Mouse (Mus musculus) testis, postnatal 14 days (tissue): Measurements from ENCODE around the gene Ndufs2.

Experiments
- DNase-seq: peaks from one replicate; pipeline ENCODE4 v3.0.0; 2021; ENCODE audit warnings: low spot score

Gene Ndufs2

DNA sequence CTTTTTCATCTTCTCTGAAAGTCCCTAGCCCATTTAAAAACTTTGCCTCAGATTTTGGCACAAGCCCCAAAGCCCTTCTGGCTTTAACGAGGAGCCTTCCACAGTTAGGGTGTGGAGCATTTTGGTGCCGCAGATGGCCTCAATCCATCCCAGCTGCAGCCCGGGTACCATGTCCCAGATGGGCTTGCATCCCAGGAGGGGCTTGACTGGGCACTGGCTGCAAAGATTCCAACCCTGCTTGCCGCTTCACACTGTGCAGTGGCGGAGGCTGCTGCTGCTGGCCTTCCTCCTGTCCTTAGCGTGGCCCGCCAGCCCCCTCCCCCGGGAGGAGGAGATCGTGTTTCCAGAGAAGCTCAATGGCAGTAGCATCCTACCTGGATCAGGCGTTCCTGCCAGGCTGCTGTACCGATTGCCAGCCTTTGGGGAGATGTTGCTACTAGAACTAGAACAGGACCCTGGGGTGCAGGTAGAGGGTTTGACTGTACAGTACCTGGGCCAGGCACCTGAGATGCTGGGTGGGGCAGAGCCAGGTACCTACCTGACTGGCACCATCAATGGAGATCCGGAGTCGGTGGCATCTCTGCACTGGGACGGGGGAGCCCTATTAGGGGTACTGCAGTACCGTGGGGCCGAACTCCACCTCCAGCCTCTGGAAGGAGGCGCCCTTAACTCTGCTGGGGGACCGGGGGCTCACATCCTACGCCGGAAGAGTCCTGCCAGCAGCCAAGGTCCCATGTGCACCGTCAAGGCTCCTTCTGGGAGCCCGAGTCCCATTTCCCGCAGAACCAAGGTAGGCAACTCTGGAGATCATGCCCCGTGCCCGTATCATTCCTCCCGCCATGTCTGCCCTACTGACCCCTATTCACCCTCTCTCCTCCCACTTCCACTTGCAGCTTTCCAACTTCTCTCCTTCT is at the start of gene Ndufs2:
Gene Ndufs2, minus strand, starts transcription at position 709 of the 914 bp plus-strand sequence.
- no peak for DNase-seq

GRCm38 (mm10) chr1:171298226-171298625 is 47.0 kb upstream of the Ndufs2 start:
- no peak for DNase-seq

DNA sequence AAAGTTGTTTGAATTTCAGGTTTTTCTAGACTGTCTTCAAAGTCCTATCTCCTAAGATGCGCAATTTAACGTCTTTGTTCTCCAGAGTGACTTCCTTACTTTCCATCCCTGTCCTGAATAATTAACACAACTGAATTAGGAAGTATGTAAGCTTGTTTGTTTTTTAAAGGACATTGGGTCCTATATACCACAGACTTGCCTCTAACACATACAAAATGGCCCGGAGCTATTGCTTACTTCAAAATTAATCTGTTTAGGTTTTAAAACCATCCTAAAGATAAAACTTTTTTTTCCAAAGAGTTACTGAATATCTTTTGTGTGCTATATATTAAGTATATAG is 43.8 kb upstream of the Ndufs2 start:
- DNase-seq, result no peak

- peak; percentile 86 for DNase-seq
These were observed 43.3 kb upstream of the Ndufs2 start, which contains the start of gene Ufc1 for GRCm38 (mm10) chr1:171294298-171295062. Gene Ufc1 (minus strand): TSS chr1:171295024.

DNA sequence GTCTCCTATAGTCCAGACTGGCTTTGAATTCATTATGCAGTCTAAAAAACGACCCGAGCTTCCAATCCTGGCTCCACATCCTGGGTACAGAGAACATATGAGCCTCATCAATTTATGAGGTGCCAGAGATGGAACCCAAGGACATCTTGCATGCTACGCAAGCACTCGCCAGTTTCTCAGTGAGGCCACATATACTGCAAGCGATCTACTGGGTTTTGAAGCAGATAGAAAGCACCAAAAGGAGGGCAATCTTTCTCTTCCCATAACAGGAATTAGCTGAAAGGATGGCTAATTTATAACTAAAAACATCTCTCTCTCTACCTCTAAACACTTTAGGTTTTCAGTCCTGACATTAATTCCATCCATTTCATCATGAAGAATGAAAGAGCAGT is 42.7 kb upstream of the Ndufs2 start:
- DNase-seq, result no peak

GRCm38 (mm10) chr1:171293351-171293750 is 42.2 kb upstream of the Ndufs2 start:
- no peak for DNase-seq

- DNase-seq, result no peak
These were observed 37.1 kb upstream of the Ndufs2 start for GRCm38 (mm10) chr1:171288328-171288727.

DNA sequence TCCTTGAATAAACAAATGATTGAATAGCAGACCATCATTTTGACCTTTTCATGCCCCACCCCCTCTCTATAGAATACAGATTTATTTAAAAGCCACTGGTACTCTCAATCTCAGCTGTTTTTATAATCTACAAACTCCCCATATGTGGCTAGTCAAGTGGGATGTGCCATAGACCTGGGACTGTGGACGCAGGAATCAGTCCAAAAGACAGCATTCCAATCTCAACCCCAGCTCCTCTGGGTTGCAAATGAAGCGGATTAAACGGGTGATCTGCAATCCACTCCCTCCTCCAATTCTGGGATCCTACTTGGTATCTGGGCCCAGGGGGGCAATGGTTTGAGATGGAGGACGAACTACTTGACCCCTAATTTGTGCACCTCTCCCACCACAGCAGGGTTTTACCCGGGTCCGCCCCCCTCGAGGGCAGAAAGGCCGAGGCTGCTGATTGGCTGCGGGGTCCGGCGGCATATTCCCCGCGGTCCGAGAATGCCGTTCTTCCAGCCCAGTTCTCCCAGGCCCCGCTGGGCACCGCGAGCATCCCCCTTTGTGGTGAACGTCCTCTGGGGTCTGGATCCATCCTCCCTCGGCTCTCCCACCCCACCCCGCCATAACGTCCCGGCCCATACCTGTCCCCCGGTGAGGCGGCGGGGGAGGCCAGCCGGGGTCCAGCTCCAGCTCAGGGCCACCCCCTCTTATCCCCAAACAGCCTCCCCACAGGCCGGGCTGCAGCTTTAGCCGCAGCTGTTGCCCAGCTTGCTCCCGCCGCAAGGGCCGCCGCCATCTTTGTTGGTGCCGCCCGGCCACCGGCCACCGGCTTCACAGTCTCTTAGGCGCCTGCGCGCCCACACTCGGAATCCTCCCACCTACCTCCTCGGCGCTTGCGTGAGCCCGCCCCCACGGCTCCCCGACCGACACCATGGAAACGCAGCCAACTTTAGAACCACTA is 36.2 kb upstream of the Ndufs2 start, which contains the start of gene Usp21:
Gene Usp21, minus strand, starts transcription at position 856 of the 946 bp plus-strand sequence.
- DNase-seq, result peak; percentile 94

GRCm38 (mm10) chr1:171286517-171286916 is 35.3 kb upstream of the Ndufs2 start:
- DNase-seq, result peak; percentile 19

DNA sequence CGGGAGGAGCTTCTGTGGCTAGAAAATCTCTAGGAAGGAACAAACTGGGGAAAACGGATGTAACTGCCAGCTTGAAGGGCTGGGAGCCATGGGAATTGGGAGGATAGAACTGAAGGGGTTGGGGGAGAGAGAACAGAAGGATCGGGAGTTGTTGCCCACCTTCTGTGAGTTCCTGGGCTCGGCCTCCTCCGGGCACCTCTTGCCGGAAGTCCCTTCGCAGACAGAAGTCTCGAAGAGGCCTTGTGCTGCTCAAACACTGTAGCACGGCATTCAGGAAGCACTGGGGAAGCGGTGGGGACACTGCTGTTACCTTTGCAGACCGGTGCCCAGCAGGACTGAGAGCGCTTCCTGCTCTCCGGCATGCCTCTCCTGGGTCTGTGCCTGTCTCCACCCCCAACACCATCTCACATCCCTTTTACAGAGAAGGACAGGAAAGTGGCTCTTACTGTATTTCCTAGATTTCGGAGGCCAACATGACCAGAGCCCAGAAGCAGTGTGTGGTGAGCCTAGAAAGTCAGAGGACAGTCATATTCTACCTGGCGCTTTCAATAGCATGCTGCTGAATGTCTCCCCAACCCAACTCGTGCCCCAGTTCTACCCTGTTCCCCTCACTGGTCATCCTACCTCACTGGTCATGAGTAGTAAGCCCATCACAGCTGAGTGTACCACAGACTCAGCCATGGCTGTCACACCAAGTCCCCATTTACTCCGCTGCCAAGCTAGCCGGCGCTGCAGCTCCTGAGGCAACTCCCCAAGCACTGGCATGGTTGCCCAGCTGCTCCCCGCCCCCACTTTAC is 34.1 kb upstream of the Ndufs2 start:
- no peak for DNase-seq

- no peak for DNase-seq
These were observed 33.3 kb upstream of the Ndufs2 start for GRCm38 (mm10) chr1:171284491-171284890.

- no peak for DNase-seq
These were observed 32.3 kb upstream of the Ndufs2 start for GRCm38 (mm10) chr1:171283188-171284160.

DNA sequence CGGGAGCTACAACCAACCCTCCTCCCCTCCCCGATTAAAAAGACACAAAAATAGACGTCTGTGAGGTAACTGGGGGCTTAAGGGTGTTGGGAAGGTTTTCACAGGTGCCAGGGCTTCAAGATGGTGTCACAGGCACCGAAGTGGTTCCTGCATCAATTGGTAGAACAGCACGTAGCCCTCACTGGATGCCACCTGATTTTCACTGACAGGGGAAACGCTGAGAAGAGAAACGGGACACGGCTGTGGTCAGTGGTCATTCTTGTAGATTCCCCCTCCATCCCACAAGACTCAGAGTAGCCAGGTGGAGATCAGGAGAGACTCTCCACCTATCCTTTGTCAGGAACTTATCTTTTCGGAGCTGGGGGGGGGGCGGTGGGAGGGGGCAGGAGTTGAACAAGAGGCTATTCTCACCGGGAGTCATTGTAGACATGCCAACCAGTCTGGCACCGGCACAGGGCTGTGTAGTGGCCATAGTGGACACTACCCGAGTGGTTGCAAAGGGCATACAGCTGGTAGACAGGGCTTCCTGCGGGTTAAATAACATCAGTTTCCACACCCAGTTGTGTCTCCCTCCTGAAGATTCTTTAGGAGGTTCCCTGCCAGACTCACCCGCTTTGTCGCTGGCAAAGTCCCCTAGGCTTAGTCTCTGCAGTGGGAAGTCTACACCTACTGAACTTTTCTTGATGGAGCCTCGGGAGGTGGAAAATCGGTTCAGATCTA is 31.1 kb upstream of the Ndufs2 start:
- DNase-seq, result no peak

- peak; percentile 72 for DNase-seq
These were observed 30.3 kb upstream of the Ndufs2 start for GRCm38 (mm10) chr1:171281528-171281923.

DNA sequence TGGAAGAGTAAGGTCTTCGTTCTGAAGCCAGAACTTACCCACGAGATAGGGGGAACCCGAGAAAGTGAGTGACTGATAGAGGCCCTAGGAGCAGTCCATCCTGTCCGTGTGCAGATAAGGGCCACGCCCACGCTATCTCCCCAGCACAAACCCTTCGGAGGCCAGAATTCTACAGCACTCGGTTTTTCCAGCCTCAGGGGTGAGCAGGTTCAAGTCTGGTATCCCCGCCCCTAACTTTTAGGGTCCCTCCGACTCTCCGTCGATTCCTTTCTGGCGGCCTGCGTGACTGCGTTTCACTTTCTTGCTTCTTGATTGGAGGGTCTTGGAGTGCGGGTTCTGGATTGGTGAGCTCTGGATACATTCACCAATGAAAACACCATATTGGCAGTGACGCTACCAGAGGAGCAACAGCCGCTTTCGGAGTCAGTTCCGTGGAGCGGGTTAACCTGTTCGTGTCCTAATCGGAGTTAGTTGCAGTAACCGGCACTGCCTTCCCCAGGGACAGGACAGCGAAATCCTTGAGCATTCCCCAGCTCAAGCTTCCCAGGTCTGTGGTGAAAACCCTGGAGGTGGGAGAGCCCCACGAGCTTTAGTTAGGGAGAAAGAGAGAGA is 29.8 kb upstream of the Ndufs2 start, which contains the start of gene Ppox:
Gene Ppox, minus strand, starts transcription at position 271 of the 612 bp plus-strand sequence.
- peak; percentile 93 for DNase-seq

- no peak for DNase-seq
These were observed 29.2 kb upstream of the Ndufs2 start for GRCm38 (mm10) chr1:171280250-171280915.

- DNase-seq, result no peak
These were observed 28.5 kb upstream of the Ndufs2 start for GRCm38 (mm10) chr1:171279721-171280120.
